Mouse (Mus musculus) B cell, adult (primary cell): ENCODE data around the gene Arhgap8. TPM values are rescaled to one million over a fixed set of nuclear protein-coding genes. Genes with fewer than 3 reads are reported as not detected.

ENCODE experiments used
- total RNA-seq: library from RNA; stranded (reverse); gene quantifications from 4 replicates; pipeline ENCODE4 v1.2.4, GENCODE M21; 2023; ENCODE audit not compliant: inconsistent age

The Arhgap8 gene
- total RNA-seq = 0.87 to 2.9 TPM (median 1.7 TPM) in 4 replicates

DNA sequence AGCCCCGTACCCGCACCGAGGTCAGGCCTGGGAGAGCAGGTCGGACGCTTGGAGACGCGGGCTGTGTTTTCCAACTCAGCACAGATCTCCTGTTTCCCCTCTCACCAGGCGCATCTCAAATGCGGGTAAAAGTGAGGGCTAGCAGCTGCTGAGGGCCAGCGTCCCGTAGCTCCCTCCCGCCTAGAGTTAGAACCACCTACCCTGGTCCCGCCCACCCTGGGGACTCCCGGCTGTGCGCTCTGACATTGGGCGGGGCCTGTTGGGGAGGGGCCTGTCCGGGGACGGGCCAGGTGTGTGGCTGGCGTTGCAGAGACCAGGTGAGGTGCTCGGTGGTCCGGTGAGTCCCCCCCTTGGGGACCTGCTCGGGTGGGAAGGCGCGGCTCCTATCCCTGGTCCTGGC is at the start of gene Arhgap8:
Gene Arhgap8 (plus strand): TSS at position 262 of the 400 bp plus-strand sequence.

Other genes with a start within 250 kb of the Arhgap8 start
- gene Rtl6, start 162.2 kb upstream of the Arhgap8 start, total RNA-seq = 14.7 to 16.8 TPM (median 16.3 TPM) in 4 replicates
- gene Prr5, start 50.4 kb upstream of the Arhgap8 start, total RNA-seq = 86.7 to 103 TPM (median 94.1 TPM) in 4 replicates
- gene Phf21b, start 136.0 kb downstream of the Arhgap8 start, total RNA-seq = 0.57 to 1.9 TPM (median 1.5 TPM) in 4 replicates
- gene Gm29666, start 200.0 kb downstream of the Arhgap8 start, total RNA-seq = 0.69 to 1.1 TPM (median 0.86 TPM) in 4 replicates
- 53.0 to 58.3 TPM (median 53.5 TPM) in 4 replicates for gene Nup50, start 203.4 kb downstream of the Arhgap8 start, total RNA-seq